Mouse (Mus musculus): Measurements from ENCODE around the gene Spata32. TPM values are rescaled to one million over a fixed set of nuclear protein-coding genes. Genes with fewer than 3 reads are reported as not detected.
"Not testable (repeated sequence)": the region's sequence is repeated elsewhere in the genome, so short reads cannot be mapped to it uniquely, and the experiment has no call there.

The Spata32 gene
- polyA plus RNA-seq, 1 experiment from 2014 or later, result 0.25 TPM

DNA sequence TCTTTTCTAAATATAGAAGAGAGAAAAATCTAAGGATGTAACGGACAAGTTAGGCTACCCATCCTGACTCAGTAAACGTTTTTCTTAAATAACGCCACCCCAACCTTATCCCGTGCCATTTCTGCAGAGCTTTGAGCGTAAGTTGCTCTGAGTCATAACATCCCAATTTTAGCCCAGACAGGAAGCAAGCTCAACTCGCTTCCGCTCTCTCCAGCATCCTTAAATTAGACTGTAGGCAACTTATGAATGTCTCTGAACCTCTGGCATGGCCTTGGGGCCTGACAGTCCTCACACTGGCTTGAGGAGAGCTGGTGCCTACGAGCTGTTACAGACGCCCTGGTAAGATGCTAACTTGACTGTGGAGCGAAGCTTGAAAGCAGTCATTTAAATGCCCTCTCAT lies 5.2 kb upstream of the Spata32 start:
- H3K27ac ChIP-seq (replicated peaks; ENCODE audit: low read depth, low read length), result no peak overlapping the region
- no peak overlapping the region for H3K9ac ChIP-seq (replicated peaks; ENCODE audit: low read length)
- H3K4me2 ChIP-seq (ENCODE audit: low read length), result no peak overlapping the region
- no peaks in the 10 kb centered on the region for H3K9me3 ChIP-seq (ENCODE audit: control insufficient read depth, low read length)
- no peak for DNase-seq
- no peak overlapping the region for H3K4me3 ChIP-seq (replicated peaks; ENCODE audit: low read depth, low read length)
- peaks cover 65% of the 10 kb centered on the region for H3K36me3 ChIP-seq (ENCODE audit: control insufficient read depth, insufficient read depth, low read length)
- no peaks in the 10 kb centered on the region; the same call in 1 of the 2 replicates for H3K27me3 ChIP-seq (ENCODE audit: control insufficient read depth, insufficient read depth, low read length)
- WGBS, result 93% methylated on average over 10 of the region's 10 CpGs
- H3K4me1 ChIP-seq (ENCODE audit: control insufficient read depth, insufficient read depth, low read length), result 0 out of 2 replicates have a peak, but pooled peaks cover 4% of the 10 kb centered on the region
- ATAC-seq (ENCODE audit: low FRiP score, low TSS enrichment), result no peak

DNA sequence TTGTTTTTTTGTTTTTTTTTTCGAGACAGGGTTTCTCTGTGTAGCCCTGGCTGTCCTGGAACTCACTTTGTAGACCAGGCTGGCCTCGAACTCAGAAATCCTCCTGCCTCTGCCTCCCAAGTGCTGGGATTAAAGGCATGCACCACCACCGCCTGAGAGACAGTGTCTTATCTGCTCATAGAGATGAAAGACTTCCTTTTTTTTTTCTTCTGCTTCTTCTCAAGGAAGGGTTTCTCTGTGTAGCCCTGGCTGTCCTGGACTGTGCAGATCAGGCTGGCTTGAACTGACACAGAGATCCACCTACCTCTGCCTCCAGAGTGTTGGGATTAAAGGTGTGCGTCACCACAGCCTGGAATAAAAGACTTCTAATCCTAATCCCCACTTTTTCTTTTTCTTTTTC lies 4.5 kb upstream of the Spata32 start:
- H3K9ac ChIP-seq (replicated peaks; ENCODE audit: low read length); H3K4me3 ChIP-seq (replicated peaks; ENCODE audit: low read depth, low read length); DNase-seq; ATAC-seq (ENCODE audit: low FRiP score, low TSS enrichment); H3K27ac ChIP-seq (replicated peaks; ENCODE audit: low read depth, low read length); H3K9me3 ChIP-seq (ENCODE audit: control insufficient read depth, low read length); H3K4me1 ChIP-seq (ENCODE audit: control insufficient read depth, insufficient read depth, low read length); H3K27me3 ChIP-seq (ENCODE audit: control insufficient read depth, insufficient read depth, low read length); H3K4me2 ChIP-seq (ENCODE audit: low read length): not testable (repeated sequence)
- peaks cover 65% of the 10 kb centered on the region for H3K36me3 ChIP-seq (ENCODE audit: control insufficient read depth, insufficient read depth, low read length)
- WGBS, result 96% methylated on average over 4 of the region's 4 CpGs

DNA sequence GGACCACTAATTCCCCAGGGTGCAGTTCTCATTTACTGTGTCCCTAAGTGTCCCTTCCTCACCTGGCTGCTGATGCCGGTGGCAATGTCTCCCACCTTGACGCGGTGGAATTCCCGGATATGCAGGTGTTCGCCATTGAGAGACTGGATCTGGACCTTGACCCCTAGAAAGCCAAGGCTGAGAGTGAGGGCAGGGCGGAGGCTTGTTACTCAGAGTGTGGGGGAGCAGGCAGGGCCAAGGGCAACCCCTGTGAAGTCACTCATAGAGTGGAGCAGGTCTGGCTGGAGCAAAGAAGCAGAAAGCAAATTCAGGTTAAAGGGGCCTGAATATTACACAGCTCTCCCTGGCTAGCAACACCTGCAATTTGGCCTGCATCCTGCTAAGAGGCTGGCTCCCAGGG lies 3.2 kb upstream of the Spata32 start:
- H3K27ac ChIP-seq (replicated peaks; ENCODE audit: low read depth, low read length), result no peak overlapping the region
- H3K36me3 ChIP-seq (ENCODE audit: control insufficient read depth, insufficient read depth, low read length), result peaks cover 53% of the 10 kb centered on the region
- H3K9me3 ChIP-seq (ENCODE audit: control insufficient read depth, low read length), result no peaks in the 10 kb centered on the region
- H3K9ac ChIP-seq (replicated peaks; ENCODE audit: low read length), result no peak overlapping the region
- WGBS, result 93% methylated on average over 6 of the region's 6 CpGs
- DNase-seq (no peak), ATAC-seq (ENCODE audit: low FRiP score, low TSS enrichment) (no peak)
- no peak overlapping the region for H3K4me2 ChIP-seq (ENCODE audit: low read length)
- H3K4me1 ChIP-seq (ENCODE audit: control insufficient read depth, insufficient read depth, low read length), result 0 out of 2 replicates have a peak, but pooled peaks cover 8% of the 10 kb centered on the region
- no peak overlapping the region for H3K4me3 ChIP-seq (replicated peaks; ENCODE audit: low read depth, low read length)
- peaks cover 4% of the 10 kb centered on the region for H3K27me3 ChIP-seq (ENCODE audit: control insufficient read depth, insufficient read depth, low read length)

DNA sequence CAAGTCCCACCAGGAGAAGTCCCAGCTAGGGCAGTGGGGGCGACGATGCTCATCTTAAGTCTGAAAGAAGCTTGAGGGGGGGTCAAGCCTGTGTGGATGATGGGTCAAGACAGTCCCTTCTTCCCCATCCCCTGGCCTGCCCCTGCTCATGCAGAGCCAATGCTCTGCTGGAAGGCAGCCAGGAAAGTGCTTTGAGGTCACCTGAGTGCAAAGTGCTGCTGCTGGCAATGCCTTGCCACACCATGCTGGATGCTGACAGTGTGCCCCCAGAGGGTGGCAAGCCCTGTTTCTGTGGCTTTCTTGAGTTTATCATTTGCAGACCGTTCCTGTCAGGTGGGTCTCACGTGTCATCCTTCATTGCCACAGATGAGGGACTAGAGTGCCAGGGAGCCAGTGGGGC lies 1.8 kb upstream of the Spata32 start:
- peaks cover 4% of the 10 kb centered on the region for H3K27me3 ChIP-seq (ENCODE audit: control insufficient read depth, insufficient read depth, low read length)
- H3K36me3 ChIP-seq (ENCODE audit: control insufficient read depth, insufficient read depth, low read length), result peaks cover 44% of the 10 kb centered on the region
- no peaks in the 10 kb centered on the region for H3K9me3 ChIP-seq (ENCODE audit: control insufficient read depth, low read length)
- no peak for DNase-seq
- H3K4me1 ChIP-seq (ENCODE audit: control insufficient read depth, insufficient read depth, low read length), result 0 out of 2 replicates have a peak, but pooled peaks cover 8% of the 10 kb centered on the region
- WGBS, result 92% methylated on average over 4 of the region's 4 CpGs
- no peak for ATAC-seq (ENCODE audit: low FRiP score, low TSS enrichment)
- H3K27ac ChIP-seq (replicated peaks; ENCODE audit: low read depth, low read length), result no peak overlapping the region
- H3K4me2 ChIP-seq (ENCODE audit: low read length), result no peak overlapping the region
- H3K9ac ChIP-seq (replicated peaks; ENCODE audit: low read length), result no peak overlapping the region
- H3K4me3 ChIP-seq (replicated peaks; ENCODE audit: low read depth, low read length), result no peak overlapping the region

DNA sequence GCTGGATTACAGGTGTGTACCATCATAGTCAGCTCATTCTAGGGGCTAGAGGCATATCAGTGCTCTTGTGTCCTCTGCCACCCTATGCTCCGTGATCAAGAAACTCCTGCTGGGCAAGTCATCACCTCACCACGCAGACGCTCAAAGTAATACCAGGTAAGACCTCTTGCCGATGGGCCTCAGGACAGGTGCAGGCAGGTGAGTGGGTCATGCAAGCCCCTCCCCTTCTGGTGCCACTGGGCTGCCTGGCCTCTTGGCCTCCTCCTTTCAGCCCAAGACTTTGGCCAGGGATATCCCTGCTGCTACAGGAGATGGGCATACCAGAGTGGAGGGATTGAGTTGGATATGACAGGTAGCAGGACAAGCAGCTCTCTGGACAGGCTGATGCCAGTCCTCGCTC lies 1.0 kb upstream of the Spata32 start:
- no peak overlapping the region for H3K4me2 ChIP-seq (ENCODE audit: low read length)
- DNase-seq, result no peak
- H3K27me3 ChIP-seq (ENCODE audit: control insufficient read depth, insufficient read depth, low read length), result peaks cover 4% of the 10 kb centered on the region
- H3K4me3 ChIP-seq (replicated peaks; ENCODE audit: low read depth, low read length), result no peak overlapping the region
- H3K27ac ChIP-seq (replicated peaks; ENCODE audit: low read depth, low read length), result no peak overlapping the region
- H3K9ac ChIP-seq (replicated peaks; ENCODE audit: low read length), result no peak overlapping the region
- 87% methylated on average over 5 of the region's 5 CpGs for WGBS
- peaks cover 37% of the 10 kb centered on the region for H3K36me3 ChIP-seq (ENCODE audit: control insufficient read depth, insufficient read depth, low read length)
- no peaks in the 10 kb centered on the region for H3K9me3 ChIP-seq (ENCODE audit: control insufficient read depth, low read length)
- no peak for ATAC-seq (ENCODE audit: low FRiP score, low TSS enrichment)
- 0 out of 2 replicates have a peak, but pooled peaks cover 8% of the 10 kb centered on the region for H3K4me1 ChIP-seq (ENCODE audit: control insufficient read depth, insufficient read depth, low read length)

DNA sequence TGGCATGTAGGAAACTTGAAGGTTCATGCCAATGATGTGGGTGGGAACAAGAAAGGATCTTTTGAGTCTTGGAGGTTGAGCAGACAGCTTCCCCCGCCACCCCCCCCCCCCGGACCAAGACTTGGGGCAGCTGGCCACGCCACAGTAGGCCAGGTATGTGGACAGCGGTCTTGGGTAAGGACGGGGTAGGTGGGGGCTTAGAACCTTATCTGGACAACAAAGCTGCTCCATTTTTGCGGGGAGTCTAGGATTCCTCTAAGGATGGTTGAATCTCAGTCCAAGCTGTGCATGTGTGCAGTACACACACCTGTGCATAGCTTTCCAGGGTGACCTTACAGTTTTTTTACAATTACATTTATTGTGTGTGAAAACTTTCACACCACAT lies 277 bp upstream of the Spata32 start:
- Histone ChIP-seq H3K4me2 (ENCODE audit: low read length) (peak overlapping the region; percentile 99), H3K9ac (replicated peaks; ENCODE audit: low read length) (peak overlapping the region; percentile 69), H3K4me3 (replicated peaks; ENCODE audit: low read depth, low read length) (peak overlapping the region; percentile 50), H3K9me3 (ENCODE audit: control insufficient read depth, low read length) (no peaks in the 10 kb centered on the region), H3K27me3 (ENCODE audit: control insufficient read depth, insufficient read depth, low read length) (peaks cover 4% of the 10 kb centered on the region), H3K36me3 (ENCODE audit: control insufficient read depth, insufficient read depth, low read length) (peaks cover 30% of the 10 kb centered on the region), H3K27ac (replicated peaks; ENCODE audit: low read depth, low read length) (peak overlapping the region; percentile 79), H3K4me1 (ENCODE audit: control insufficient read depth, insufficient read depth, low read length) (0 out of 2 replicates have a peak, but pooled peaks cover 8% of the 10 kb centered on the region)
- ATAC-seq (ENCODE audit: low FRiP score, low TSS enrichment) (peak; percentile 27; the same call in 1 of the 2 replicates), DNase-seq (no peak)
- WGBS, result 29% methylated on average over 6 of the region's 6 CpGs

DNA sequence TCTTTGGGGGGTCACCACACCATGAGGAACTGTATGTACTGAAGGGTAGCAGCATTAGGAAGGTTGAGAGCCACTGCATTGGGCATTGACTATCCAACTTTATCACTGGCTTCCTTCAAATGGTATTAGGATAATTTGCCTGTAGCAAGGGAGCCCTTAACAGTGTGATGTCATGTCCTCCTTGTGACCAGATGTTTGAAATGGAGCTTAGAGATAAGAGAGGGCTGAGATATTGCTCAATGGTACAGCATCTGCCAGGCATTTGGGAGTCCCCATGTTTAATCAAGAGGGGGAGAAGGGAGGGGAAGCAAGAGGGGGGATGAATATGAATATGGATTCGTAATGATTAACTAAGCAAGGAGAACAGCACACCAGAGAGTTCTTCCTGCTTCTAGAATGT lies 2.9 kb downstream of the Spata32 start:
- Histone ChIP-seq H3K27me3 (ENCODE audit: control insufficient read depth, insufficient read depth, low read length) (peaks cover 4% of the 10 kb centered on the region), H3K9ac (replicated peaks; ENCODE audit: low read length) (no peak overlapping the region), H3K4me2 (ENCODE audit: low read length) (no peak overlapping the region), H3K27ac (replicated peaks; ENCODE audit: low read depth, low read length) (no peak overlapping the region), H3K4me1 (ENCODE audit: control insufficient read depth, insufficient read depth, low read length) (0 out of 2 replicates have a peak, but pooled peaks cover 8% of the 10 kb centered on the region), H3K36me3 (ENCODE audit: control insufficient read depth, insufficient read depth, low read length) (peaks cover 13% of the 10 kb centered on the region), H3K4me3 (replicated peaks; ENCODE audit: low read depth, low read length) (no peak overlapping the region), H3K9me3 (ENCODE audit: control insufficient read depth, low read length) (no peaks in the 10 kb centered on the region)
- no peak for ATAC-seq (ENCODE audit: low FRiP score, low TSS enrichment)
- no peak for DNase-seq
- 82% methylated on average over 1 of the region's 1 CpGs for WGBS

DNA sequence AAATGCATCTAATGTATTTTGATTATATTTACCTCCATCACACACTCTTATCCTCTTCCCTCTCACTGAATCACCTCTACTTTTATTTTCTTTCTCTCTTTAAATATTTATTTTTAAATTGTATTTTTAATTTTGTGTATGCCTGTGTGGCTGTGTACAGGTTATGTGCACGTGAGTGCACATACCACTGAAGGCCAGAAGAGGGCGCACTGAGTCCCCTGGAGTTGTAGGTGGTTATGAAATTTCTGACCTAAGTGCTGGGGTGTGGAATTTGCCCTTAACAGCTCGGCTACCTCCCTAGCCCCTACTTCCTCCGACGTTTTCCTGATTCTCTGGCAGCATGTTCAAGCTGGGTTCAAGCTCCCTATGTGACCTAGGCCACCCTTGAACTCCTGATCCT lies 4.5 kb downstream of the Spata32 start:
- Histone ChIP-seq H3K4me1 (ENCODE audit: control insufficient read depth, insufficient read depth, low read length) (0 out of 2 replicates have a peak, but pooled peaks cover 6% of the 10 kb centered on the region), H3K9me3 (ENCODE audit: control insufficient read depth, low read length) (no peaks in the 10 kb centered on the region), H3K4me3 (replicated peaks; ENCODE audit: low read depth, low read length) (no peak overlapping the region), H3K27me3 (ENCODE audit: control insufficient read depth, insufficient read depth, low read length) (peaks cover 4% of the 10 kb centered on the region), H3K9ac (replicated peaks; ENCODE audit: low read length) (no peak overlapping the region), H3K4me2 (ENCODE audit: low read length) (no peak overlapping the region), H3K27ac (replicated peaks; ENCODE audit: low read depth, low read length) (no peak overlapping the region), H3K36me3 (ENCODE audit: control insufficient read depth, insufficient read depth, low read length) (no peaks in the 10 kb centered on the region)
- DNase-seq (no peak), ATAC-seq (ENCODE audit: low FRiP score, low TSS enrichment) (no peak)
- WGBS, result 89% methylated on average over 5 of the region's 5 CpGs

DNA sequence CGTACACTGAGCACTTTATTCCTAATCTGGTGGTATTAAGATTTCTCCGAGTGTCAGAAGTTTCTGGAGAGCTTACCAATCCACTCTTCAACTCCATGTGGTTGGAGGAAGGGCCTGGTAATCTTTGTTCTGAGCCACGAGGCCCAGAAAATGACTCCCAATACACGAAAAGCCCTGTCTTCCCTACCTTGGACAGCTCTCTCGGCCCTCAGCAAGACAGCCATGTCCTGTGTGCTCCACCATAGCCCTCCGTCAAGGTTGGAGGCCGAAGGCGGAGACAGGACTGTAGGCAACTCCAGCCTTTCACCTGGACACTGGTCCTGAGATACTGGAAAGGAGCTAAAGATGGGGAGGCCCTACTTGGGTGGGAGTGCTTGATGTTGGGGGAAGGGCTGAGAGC lies 7.9 kb downstream of the Spata32 start:
- ATAC-seq (ENCODE audit: low FRiP score, low TSS enrichment) (no peak), DNase-seq (no peak)
- Histone ChIP-seq H3K4me3 (replicated peaks; ENCODE audit: low read depth, low read length) (no peak overlapping the region), H3K4me2 (ENCODE audit: low read length) (no peak overlapping the region), H3K36me3 (ENCODE audit: control insufficient read depth, insufficient read depth, low read length) (no peaks in the 10 kb centered on the region), H3K27ac (replicated peaks; ENCODE audit: low read depth, low read length) (no peak overlapping the region), H3K9ac (replicated peaks; ENCODE audit: low read length) (no peak overlapping the region), H3K4me1 (ENCODE audit: control insufficient read depth, insufficient read depth, low read length) (no peaks in the 10 kb centered on the region), H3K9me3 (ENCODE audit: control insufficient read depth, low read length) (no peaks in the 10 kb centered on the region), H3K27me3 (ENCODE audit: control insufficient read depth, insufficient read depth, low read length) (no peaks in the 10 kb centered on the region)
- 77% methylated on average over 8 of the region's 8 CpGs for WGBS

Data from midbrain, embryonic 14.5 days (tissue).